Mouse (Mus musculus) central nervous system, embryonic 14 days (tissue): ENCODE data around the gene Coq10a. TPM values are rescaled to one million over a fixed set of nuclear protein-coding genes. Genes with fewer than 3 reads are reported as not detected.

Experiments used
- polyA plus RNA-seq: library from polyadenylated mRNA; depleted of rRNA; stranded (reverse); fragments of >200 nt; gene quantifications from 2 replicates; pipeline ENCODE4 v1.2.3, GENCODE M21; 2012; rRNA removed

Coq10a gene
- 77.1 and 77.4 TPM in 2 replicates for polyA plus RNA-seq

GRCm38 (mm10) chr10:128368402-128369217 lies at the start of gene Coq10a:
TSS of gene Coq10a (minus strand) at chr10:128368997.

GRCm38 (mm10) chr10:128411211-128412054 lies 42.6 kb upstream of the Coq10a start, which contains the start of the genes Nabp2 and Rnf41:
TSS of gene Nabp2 (minus strand) at chr10:128411492.
TSS of gene Rnf41 (plus strand) at chr10:128411657.

GRCm38 (mm10) chr10:128401056-128401455 lies 32.3 kb upstream of the Coq10a start, which contains the start of gene Slc39a5:
TSS of gene Slc39a5 (minus strand) at chr10:128401229.

DNA sequence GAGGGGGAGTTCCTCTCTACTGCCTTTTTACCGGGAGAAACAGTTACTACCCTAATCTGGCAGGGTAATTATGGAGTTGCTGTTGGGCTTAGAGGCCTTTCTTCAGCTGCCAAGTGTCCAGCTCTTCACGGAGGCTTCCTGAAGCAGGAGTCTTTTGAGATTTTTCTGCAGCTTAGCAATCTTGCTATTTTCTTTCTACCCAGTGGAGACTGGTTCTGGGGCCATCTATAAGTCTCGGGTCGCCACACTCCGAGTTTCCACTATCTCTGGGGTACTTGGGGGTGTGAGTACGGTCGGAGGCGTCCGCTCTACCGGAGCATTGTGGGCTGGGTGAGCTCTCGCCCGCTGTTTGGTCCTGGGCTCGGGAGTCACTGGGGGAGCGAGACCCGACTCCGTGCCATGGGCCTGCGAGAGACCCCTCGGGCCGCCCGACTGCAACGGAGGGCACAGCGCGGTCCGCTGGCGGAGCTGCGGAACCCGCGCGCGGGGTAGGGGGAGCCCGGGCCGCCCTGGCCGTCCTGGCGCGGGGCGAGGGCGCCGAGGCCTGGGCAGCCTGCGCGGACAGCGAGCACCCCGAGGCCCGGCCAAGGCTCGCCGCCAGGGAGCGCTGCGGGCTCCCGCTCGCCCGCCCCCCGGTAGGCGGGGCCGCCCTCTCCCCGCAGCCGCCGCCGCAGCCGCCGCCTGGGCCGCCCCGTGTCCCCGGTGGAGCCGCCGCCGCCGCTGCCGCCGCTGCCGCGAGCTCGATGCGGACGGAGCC lies 7.8 kb upstream of the Coq10a start, which contains the start of gene Ankrd52:
Ankrd52 (plus strand) TSS at position 661 of the 757 bp plus-strand sequence.

GRCm38 (mm10) chr10:128337306-128338181 lies 31.3 kb downstream of the Coq10a start, which contains the start of gene Cs:
TSS of gene Cs (plus strand) at chr10:128337734.

GRCm38 (mm10) chr10:128322141-128323108 lies 46.4 kb downstream of the Coq10a start, which contains the start of gene Cnpy2:
TSS of gene Cnpy2 (plus strand) at chr10:128322459.

Other genes with a start within 250 kb of the Coq10a start
- gene Rbms2, start 188.7 kb downstream of the Coq10a start, polyA plus RNA-seq, result 28.0 and 39.8 TPM in 2 replicates
- 3.6 and 4.0 TPM in 2 replicates for gene Gls2, start 174.5 kb downstream of the Coq10a start, polyA plus RNA-seq
- gene Spryd4, start 157.2 kb downstream of the Coq10a start, polyA plus RNA-seq, result 13.6 and 15.5 TPM in 2 replicates
- 0.23 and 0.26 TPM in 2 replicates for gene Mip, start 143.2 kb downstream of the Coq10a start, polyA plus RNA-seq
- gene Timeless, start 136.9 kb downstream of the Coq10a start, polyA plus RNA-seq, result 18.3 and 20.5 TPM in 2 replicates
- 0.38 and 0.45 TPM in 2 replicates for gene Apon, start 114.9 kb downstream of the Coq10a start, polyA plus RNA-seq
- gene Apof, start 100.3 kb downstream of the Coq10a start, polyA plus RNA-seq, result not detected in 2 replicates
- 30.6 and 34.3 TPM in 2 replicates for gene Stat2, start 98.4 kb downstream of the Coq10a start, polyA plus RNA-seq
- gene Il23a, start 70.2 kb downstream of the Coq10a start, polyA plus RNA-seq, result 0.10 and 0.14 TPM in 2 replicates
- gene Pan2, start 65.7 kb downstream of the Coq10a start, polyA plus RNA-seq, result 44.2 and 45.9 TPM in 2 replicates
- 110 and 127 TPM in 2 replicates for gene Cnpy2, start 46.5 kb downstream of the Coq10a start, polyA plus RNA-seq
- 172 and 176 TPM in 2 replicates for gene Cs, start 31.3 kb downstream of the Coq10a start, polyA plus RNA-seq
- 47.3 and 49.7 TPM in 2 replicates for gene Ankrd52, start 8.1 kb upstream of the Coq10a start, polyA plus RNA-seq
- 0.10 and 0.28 TPM in 2 replicates for gene Slc39a5, start 32.2 kb upstream of the Coq10a start, polyA plus RNA-seq
- 94.8 and 115 TPM in 2 replicates for gene Nabp2, start 42.5 kb upstream of the Coq10a start, polyA plus RNA-seq
- gene Rnf41, start 42.7 kb upstream of the Coq10a start, polyA plus RNA-seq, result 62.8 and 67.8 TPM in 2 replicates
- 361 and 409 TPM in 2 replicates for gene Smarcc2, start 90.3 kb upstream of the Coq10a start, polyA plus RNA-seq
- gene Myl6, start 125.1 kb upstream of the Coq10a start, polyA plus RNA-seq, result 1,386 and 1,494 TPM in 2 replicates
- 30.5 and 38.6 TPM in 2 replicates for gene Myl6b, start 129.7 kb upstream of the Coq10a start, polyA plus RNA-seq
- 16.6 and 28.0 TPM in 2 replicates for gene Esyt1, start 156.9 kb upstream of the Coq10a start, polyA plus RNA-seq
- gene Zc3h10, start 178.8 kb upstream of the Coq10a start, polyA plus RNA-seq, result 18.2 and 19.1 TPM in 2 replicates
- gene Rpl41, start 180.3 kb upstream of the Coq10a start, polyA plus RNA-seq, result 3,335 and 3,553 TPM in 2 replicates
- gene Pa2g4, start 197.0 kb upstream of the Coq10a start, polyA plus RNA-seq, result 155 and 169 TPM in 2 replicates
- gene Erbb3, start 220.7 kb upstream of the Coq10a start, polyA plus RNA-seq, result 0.85 and 5.3 TPM in 2 replicates